Mouse (Mus musculus) cerebellum, adult 9-10 months (tissue): ENCODE results near the gene Ttll7.

Experiments
- DNase-seq: peaks from one replicate; pipeline ENCODE4 v3.0.0; 2022

Gene Ttll7

GRCm38 (mm10) chr3:147000963-147001362 lies 148.8 kb downstream of the Ttll7 start:
- no peak for DNase-seq

GRCm38 (mm10) chr3:147001557-147001956 lies 149.4 kb downstream of the Ttll7 start:
- no peak for DNase-seq

GRCm38 (mm10) chr3:147016506-147016905 lies 164.3 kb downstream of the Ttll7 start:
- peak; percentile 9 for DNase-seq

- DNase-seq, result no peak
Observed at GRCm38 (mm10) chr3:147019506-147019905, 167.3 kb downstream of the Ttll7 start.

- DNase-seq, result no peak
Observed at GRCm38 (mm10) chr3:147026248-147026647, 174.1 kb downstream of the Ttll7 start.

GRCm38 (mm10) chr3:147028382-147028781 lies 176.2 kb downstream of the Ttll7 start:
- DNase-seq, result no peak

- DNase-seq, result no peak
Observed at GRCm38 (mm10) chr3:147029718-147030117, 177.6 kb downstream of the Ttll7 start.

- no peak for DNase-seq
Observed at GRCm38 (mm10) chr3:147030266-147030880, 178.2 kb downstream of the Ttll7 start.
